Mouse (Mus musculus) small intestine, adult 2 months (tissue): ENCODE results near the gene Stx8. TPM values are rescaled to one million over a fixed set of nuclear protein-coding genes. Genes with fewer than 3 reads are reported as not detected.

Experiments used
- H3K27ac ChIP-seq: fragments of 200-500 bp; 2 replicates; pipeline ENCODE4 v1.5.1; 2012; ENCODE audit warnings: low read depth, low read length, control low read depth, inconsistent platforms; ENCODE audit not compliant: insufficient read depth
- H3K27me3 ChIP-seq: fragments of 200-500 bp; 2 replicates; pipeline ENCODE4 v1.6.1; 2012; ENCODE audit warnings: mild to moderate bottlenecking, moderate library complexity, low read length, inconsistent platforms; ENCODE audit not compliant: control insufficient read depth, insufficient read depth
- H3K36me3 ChIP-seq: fragments of 200-500 bp; 2 replicates; pipeline ENCODE4 v1.6.1; 2012; ENCODE audit warnings: mild to moderate bottlenecking, low read length, control low read depth, inconsistent platforms; ENCODE audit not compliant: control insufficient read depth, insufficient read depth
- H3K4me1 ChIP-seq: fragments of 200-500 bp; 2 replicates; pipeline ENCODE4 v1.6.1; 2012; ENCODE audit warnings: low read length, inconsistent platforms, mixed read lengths; ENCODE audit not compliant: control insufficient read depth, insufficient read depth, insufficient read length
- H3K4me3 ChIP-seq: fragments of 200-500 bp; 2 replicates; pipeline ENCODE4 v1.5.1; 2012; ENCODE audit warnings: low read depth, mild to moderate bottlenecking, control low read depth, inconsistent platforms, low read length, moderate library complexity
- CTCF ChIP-seq: fragments of 200-500 bp; IDR thresholded peaks from 2 replicates; pipeline ENCODE4 v1.5.1; 2012; ENCODE audit warnings: low read depth, mild to moderate bottlenecking, control low read depth, inconsistent platforms, low read length, moderate library complexity, mixed read lengths; ENCODE audit not compliant: insufficient replicate concordance, insufficient read length; ENCODE audit errors: extremely low read depth
- POLR2A ChIP-seq: fragments of 200-500 bp; IDR thresholded peaks from 2 replicates; pipeline ENCODE4 v1.6.1; 2012; ENCODE audit warnings: low read depth, mild to moderate bottlenecking, control low read depth, inconsistent platforms, low read length, moderate library complexity
- WGBS: fragments of 180-500 bp; shearing (Covaris S2); methylation state at CpG from one replicate; pipeline ENCODE4 v1.1.7; 2018; 5-methylcytosine and 5-hydroxymethylcytosine counted together
- polyA plus RNA-seq: library from polyadenylated mRNA; depleted of rRNA; stranded (reverse); fragments of >200 nt; gene quantifications from 2 replicates; pipeline ENCODE4 v1.2.3, GENCODE M21; 2012

The Stx8 gene
- polyA plus RNA-seq, 1 experiment = 2.4 TPM

- no peaks in the 10 kb centered on the region for H3K4me1 ChIP-seq
- no peak for TF ChIP-seq CTCF
- no peak for TF ChIP-seq POLR2A
- no peak overlapping the region for H3K27ac ChIP-seq
- WGBS = 83% methylated on average over 6 of the region's 6 CpGs
- no peak overlapping the region for H3K4me3 ChIP-seq
- 0 out of 2 replicates have a peak, but pooled peaks cover 2% of the 10 kb centered on the region for H3K36me3 ChIP-seq
- no peaks in the 10 kb centered on the region for H3K27me3 ChIP-seq
Observed at GRCm38 (mm10) chr11:68227837-68228236, 261.8 kb downstream of the Stx8 start.

- 0 out of 2 replicates have a peak, but pooled peaks cover 2% of the 10 kb centered on the region for H3K36me3 ChIP-seq
- H3K27ac ChIP-seq = no peak overlapping the region
- 65% methylated on average over 18 of the region's 18 CpGs for whole genome bisulfite sequencing
- no peaks in the 10 kb centered on the region for H3K27me3 ChIP-seq
- H3K4me1 ChIP-seq = no peaks in the 10 kb centered on the region
- no peak overlapping the region for H3K4me3 ChIP-seq
- TF ChIP-seq POLR2A = no peak
Observed at GRCm38 (mm10) chr11:68228941-68229665, 263.1 kb downstream of the Stx8 start.

GRCm38 (mm10) chr11:68231558-68231957, 265.6 kb downstream of the Stx8 start:
- H3K27ac ChIP-seq = no peak overlapping the region
- no peak overlapping the region for H3K4me3 ChIP-seq
- WGBS = 94% methylated on average over 5 of the region's 5 CpGs
- no peaks in the 10 kb centered on the region for H3K27me3 ChIP-seq
- no peaks in the 10 kb centered on the region for H3K36me3 ChIP-seq
- TF ChIP-seq CTCF (no peak), POLR2A (no peak)
- H3K4me1 ChIP-seq = no peaks in the 10 kb centered on the region

DNA sequence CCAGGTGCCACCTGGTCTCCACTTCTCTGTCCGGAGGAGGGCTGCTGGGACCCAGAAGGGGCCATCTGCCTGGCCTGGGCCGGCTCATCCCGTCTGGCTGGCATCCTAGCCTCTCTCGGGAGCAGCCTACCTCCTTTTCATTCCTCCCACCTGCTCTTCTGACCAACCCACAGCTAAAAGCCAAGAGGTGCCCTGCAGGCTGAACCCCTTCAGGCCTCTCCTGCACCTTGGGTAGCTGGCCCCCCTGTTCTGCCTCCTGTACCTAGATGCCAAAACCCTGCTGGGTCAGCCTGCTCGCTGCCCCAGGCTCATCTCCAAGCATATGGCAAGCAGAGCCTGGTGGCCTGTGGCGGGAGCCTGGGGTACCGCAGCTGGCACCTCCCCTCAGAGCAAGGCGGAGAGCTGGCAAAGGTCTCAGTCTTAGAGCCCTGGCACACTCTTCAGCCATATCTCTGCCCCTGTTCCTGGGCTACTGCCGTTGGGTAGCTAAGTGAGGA, 267.5 kb downstream of the Stx8 start:
- TF ChIP-seq CTCF = no peak
- no peak for TF ChIP-seq POLR2A
- Histone ChIP-seq H3K27ac (no peak overlapping the region), H3K4me1 (no peaks in the 10 kb centered on the region), H3K27me3 (no peaks in the 10 kb centered on the region), H3K4me3 (no peak overlapping the region), H3K36me3 (no peaks in the 10 kb centered on the region)
- 82% methylated on average over 9 of the region's 9 CpGs for WGBS

DNA sequence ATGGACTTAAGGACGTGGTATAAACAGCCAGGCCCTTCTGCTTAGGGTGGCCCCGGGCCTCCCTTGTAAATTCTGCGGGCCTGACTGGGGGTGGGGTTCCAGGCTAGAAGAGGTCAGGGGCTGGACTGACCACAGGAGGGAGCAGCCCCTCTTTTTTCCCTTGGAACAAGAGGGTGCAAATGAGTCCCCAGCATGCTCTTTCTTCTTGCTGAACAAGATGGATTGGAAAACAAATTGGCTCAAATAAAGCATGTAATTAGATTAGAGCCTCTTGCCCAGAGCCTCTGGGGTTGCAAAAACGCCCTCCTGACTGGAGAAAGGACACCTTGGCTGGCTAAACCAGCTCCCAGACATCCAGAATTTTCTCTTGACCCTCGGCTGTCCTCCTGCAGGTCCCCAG, 273.8 kb downstream of the Stx8 start:
- Histone ChIP-seq H3K27ac (no peak overlapping the region), H3K4me3 (no peak overlapping the region), H3K36me3 (no peaks in the 10 kb centered on the region), H3K27me3 (no peaks in the 10 kb centered on the region), H3K4me1 (no peaks in the 10 kb centered on the region)
- TF ChIP-seq CTCF (no peak), POLR2A (no peak)
- 54% methylated on average over 5 of the region's 5 CpGs for WGBS

GRCm38 (mm10) chr11:68244254-68244991, 278.4 kb downstream of the Stx8 start:
- no peak overlapping the region for H3K4me3 ChIP-seq
- WGBS = 83% methylated on average over 16 of the region's 16 CpGs
- no peaks in the 10 kb centered on the region for H3K4me1 ChIP-seq
- no peaks in the 10 kb centered on the region for H3K27me3 ChIP-seq
- no peaks in the 10 kb centered on the region for H3K36me3 ChIP-seq
- TF ChIP-seq CTCF (no peak), POLR2A (no peak)
- H3K27ac ChIP-seq = no peak overlapping the region

DNA sequence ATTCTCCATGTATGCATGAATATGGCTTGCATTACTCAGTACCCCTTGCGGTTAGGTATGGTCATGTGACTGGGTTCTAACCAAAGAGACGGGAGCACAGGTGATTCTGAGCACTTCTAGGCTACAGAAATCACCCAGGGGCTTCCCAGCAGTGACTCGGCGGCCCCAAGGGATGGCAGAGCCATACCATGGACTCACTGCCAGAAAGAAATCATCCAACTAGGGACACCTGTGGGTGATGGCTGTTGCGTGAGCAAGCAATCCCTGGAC, 278.9 kb downstream of the Stx8 start:
- H3K4me1 ChIP-seq = no peaks in the 10 kb centered on the region
- no peaks in the 10 kb centered on the region for H3K36me3 ChIP-seq
- H3K4me3 ChIP-seq = no peak overlapping the region
- TF ChIP-seq CTCF (no peak), POLR2A (no peak)
- no peak overlapping the region for H3K27ac ChIP-seq
- WGBS = 76% methylated on average over 5 of the region's 5 CpGs
- H3K27me3 ChIP-seq = no peaks in the 10 kb centered on the region
